Mouse (Mus musculus) liver, embryonic 14.5 days (tissue): ENCODE measurements around the gene Calcoco1. TPM values are rescaled to one million over a fixed set of nuclear protein-coding genes. Genes with fewer than 3 reads are reported as not detected.

ENCODE experiments used
- ATAC-seq: fragments of 200-750 bp; cut with Nextera tagmentation; 2 replicates; pipeline ENCODE4 v1.8.0; 2017; ENCODE audit warnings: moderate number of reproducible peaks, mild to moderate bottlenecking, moderate library complexity; ENCODE audit not compliant: insufficient read depth
- DNase-seq, 3 experiments: peaks; one replicate each; pipeline ENCODE4 v3.0.0-alpha.2; 2012 to 2013; ENCODE audit warnings: low read depth in 3 of 3, low spot score in 3 of 3
- H3K27ac ChIP-seq: fragments of 300-500 bp; sonication (generic); 2 replicates; pipeline ENCODE4 v1.5.1; 2014; ENCODE audit warnings: moderate library complexity, mild to moderate bottlenecking, control low read depth, inconsistent platforms
- H3K27me3 ChIP-seq: fragments of 300-500 bp; sonication (generic); 2 replicates; pipeline ENCODE4 v1.6.1; 2014; ENCODE audit warnings: mild to moderate bottlenecking, low read length, moderate library complexity; ENCODE audit not compliant: control insufficient read depth, insufficient read depth
- H3K36me3 ChIP-seq: fragments of 300-500 bp; sonication (generic); replicated peaks from 2 replicates; pipeline ENCODE4 v1.6.1; 2014; ENCODE audit warnings: low read depth; ENCODE audit not compliant: control insufficient read depth, insufficient read depth
- H3K4me1 ChIP-seq, 2 experiments: fragments of 200-500 bp in 1 of 2; fragments of 300-500 bp in 1 of 2; sonication (generic) in 1 of 2; replicated peaks; 2 replicates each; pipeline ENCODE4 v1.6.1; 2012 to 2014; ENCODE audit warnings: antibody characterized with exemption in 1 of 2, inconsistent platforms in 1 of 2, low read length in 1 of 2; ENCODE audit not compliant: control insufficient read depth in 2 of 2, insufficient read depth in 2 of 2
- H3K4me2 ChIP-seq: fragments of 300-500 bp; sonication (generic); 2 replicates; pipeline ENCODE4 v1.6.1; 2014; ENCODE audit warnings: low read depth, mild to moderate bottlenecking, control low read depth, moderate library complexity
- H3K4me3 ChIP-seq, 2 experiments: fragments of 200-500 bp in 1 of 2; fragments of 300-500 bp in 1 of 2; sonication (generic) in 1 of 2; 2 replicates each; pipeline ENCODE4 v1.5.1; 2012 to 2014; ENCODE audit warnings: low read depth in 2 of 2, low read length in 2 of 2, mild to moderate bottlenecking in 2 of 2, control low read depth in 1 of 2, inconsistent platforms in 1 of 2, moderate library complexity in 1 of 2; ENCODE audit not compliant: insufficient read depth in 1 of 2
- H3K9ac ChIP-seq: fragments of 300-500 bp; sonication (generic); replicated peaks from 2 replicates; pipeline ENCODE4 v1.6.1; 2014; ENCODE audit warnings: mild to moderate bottlenecking, control low read depth, moderate library complexity
- H3K9me3 ChIP-seq: fragments of 300-500 bp; sonication (generic); 2 replicates; pipeline ENCODE4 v1.6.1; 2016; ENCODE audit warnings: low read length, mixed read lengths; ENCODE audit not compliant: control insufficient read depth
- CTCF ChIP-seq: IDR thresholded peaks from 2 replicates; pipeline ENCODE4 v1.5.1; 2016; ENCODE audit warnings: antibody characterized with exemption, low read depth, control low read depth
- EP300 ChIP-seq: IDR thresholded peaks from 2 replicates; pipeline ENCODE4 v1.6.1; 2016; ENCODE audit warnings: antibody characterized with exemption, low read depth
- WGBS: fragments of 180-500 bp; shearing (Covaris S2); extraction: QIAGEN DNeasy Blood & Tissue Kit; methylation state at CpG from one replicate; pipeline ENCODE4 v1.1.7; 2014; ENCODE audit not compliant: insufficient replicate concordance; 5-methylcytosine and 5-hydroxymethylcytosine counted together
- polyA plus RNA-seq, 2 experiments: library from polyadenylated mRNA; depleted of rRNA in 1 of 2; stranded (reverse) in 1 of 2; unstranded in 1 of 2; fragments of >200 nt; fragmentation: Nextera tagmentation in 1 of 2; extraction: Ambion mirVana in 1 of 2; gene quantifications; 2 replicates each; pipeline versions ENCODE4 v1.2.1 to v1.2.3; 2012 to 2014

Calcoco1 gene
- polyA plus RNA-seq, 2 experiments = 5.7 to 8.4 TPM

- DNase-seq = no peak
- Histone ChIP-seq H3K9me3 (no peaks in the 10 kb centered on the region), H3K27me3 (peaks cover 3% of the 10 kb centered on the region), H3K4me3 (no peak overlapping the region), H3K27ac (no peak overlapping the region), H3K36me3 (no peaks in the 10 kb centered on the region), H3K4me2 (no peak overlapping the region), H3K4me1 (no peaks in the 10 kb centered on the region), H3K9ac (no peak overlapping the region)
- ATAC-seq = no peak
- no peak for TF ChIP-seq CTCF
- whole genome bisulfite sequencing = 38% methylated on average over 5 of the region's 5 CpGs
Measured at GRCm38 (mm10) chr15:102755053-102755452, 33.1 kb upstream of the Calcoco1 start.

GRCm38 (mm10) chr15:102754361-102754760, 32.4 kb upstream of the Calcoco1 start:
- no peaks in the 10 kb centered on the region for H3K36me3 ChIP-seq
- H3K9me3 ChIP-seq = no peaks in the 10 kb centered on the region
- TF ChIP-seq CTCF (no peak), EP300 (no peak)
- H3K4me2 ChIP-seq = no peak overlapping the region
- no peak overlapping the region for H3K4me3 ChIP-seq
- DNase-seq = no peak
- H3K27ac ChIP-seq = no peak overlapping the region
- H3K4me1 ChIP-seq = no peaks in the 10 kb centered on the region
- ATAC-seq = no peak
- H3K9ac ChIP-seq = no peak overlapping the region
- WGBS = 35% methylated on average over 7 of the region's 7 CpGs
- peaks cover 3% of the 10 kb centered on the region for H3K27me3 ChIP-seq

- H3K27me3 ChIP-seq = peaks cover 8% of the 10 kb centered on the region
Measured at GRCm38 (mm10) chr15:102753170-102753569, 31.2 kb upstream of the Calcoco1 start.

GRCm38 (mm10) chr15:102752164-102752563, 30.2 kb upstream of the Calcoco1 start:
- 18% methylated on average over 1 of the region's 1 CpGs for WGBS
- Histone ChIP-seq H3K9ac (no peak overlapping the region), H3K9me3 (no peaks in the 10 kb centered on the region), H3K27ac (no peak overlapping the region), H3K4me1 (no peaks in the 10 kb centered on the region), H3K36me3 (no peaks in the 10 kb centered on the region), H3K4me3 (no peak overlapping the region), H3K27me3 (peaks cover 19% of the 10 kb centered on the region), H3K4me2 (no peak overlapping the region)
- DNase-seq (no peak), ATAC-seq (no peak)
- TF ChIP-seq CTCF = no peak
- TF ChIP-seq EP300 = no peak

More at GRCm38 (mm10) chr15:102753170-102753569, 31.2 kb upstream of the Calcoco1 start:
- Histone ChIP-seq H3K9me3 (no peaks in the 10 kb centered on the region), H3K4me2 (no peak overlapping the region), H3K9ac (no peak overlapping the region), H3K4me3 (no peak overlapping the region), H3K27ac (no peak overlapping the region), H3K4me1 (no peaks in the 10 kb centered on the region), H3K36me3 (no peaks in the 10 kb centered on the region)
- DNase-seq = peak in 2 of 3 experiments; percentile 17 to 31
- 1% methylated on average over 13 of the region's 13 CpGs for WGBS
- ATAC-seq = no peak
- TF ChIP-seq CTCF (peak; percentile 86), EP300 (no peak)

- no peaks in the 10 kb centered on the region for H3K36me3 ChIP-seq
- no peak overlapping the region for H3K9ac ChIP-seq
- H3K4me1 ChIP-seq = no peaks in the 10 kb centered on the region
- no peak for ATAC-seq
- TF ChIP-seq CTCF (no peak), EP300 (no peak)
- H3K4me3 ChIP-seq = no peak overlapping the region
- no peaks in the 10 kb centered on the region for H3K9me3 ChIP-seq
- H3K27me3 ChIP-seq = peaks cover 38% of the 10 kb centered on the region
- no peak overlapping the region for H3K4me2 ChIP-seq
- H3K27ac ChIP-seq = no peak overlapping the region
- no peak for DNase-seq
- 54% methylated on average over 5 of the region's 5 CpGs for WGBS
Measured at GRCm38 (mm10) chr15:102750241-102750640, 28.3 kb upstream of the Calcoco1 start.
